In genomic region chr15:32766746-32767471, GRCm38 (mm10) we compare ENCODE assay signal across 19 mouse cellular contexts.
A peak's percentile ranks its signal among the peaks of the same experiment; 100 is the strongest.
DNase-seq lines count a peak whose midpoint lies in the region; ATAC-seq and TF ChIP-seq lines count a peak whose summit lies in the region.
"Had no signal": no experiment of that assay in that cellular context is flagged by ENCODE, and none has a peak within 500 bp of the region (broad histone marks: within the 10 kb centered on the region; RNA-seq: fewer than 3 reads in every experiment).

No protein-coding gene starts in this region.

- no peaks in the 10 kb centered on the region for H3K9me3 ChIP-seq in embryonic facial prominence, embryonic 11.5 days (replicated peaks; ENCODE audit: control insufficient read depth, low read length)
- no peaks in the 10 kb centered on the region for H3K9me3 ChIP-seq in embryonic facial prominence, embryonic 10.5 days
- H3K9me3 ChIP-seq in midbrain, embryonic 12.5 days = no peaks in the 10 kb centered on the region
- H3K9me3 ChIP-seq in midbrain, embryonic 10.5 days (replicated peaks) = no peaks in the 10 kb centered on the region
- H3K9me3 ChIP-seq in forebrain, postnatal 0 days (ENCODE audit: low read length) = no peaks in the 10 kb centered on the region
- no peaks in the 10 kb centered on the region for H3K9me3 ChIP-seq in neural tube, embryonic 12.5 days
- H3K9me3 ChIP-seq: embryonic facial prominence, embryonic 13.5 days; hindbrain, embryonic 15.5 days; limb, embryonic 12.5 days had no signal

- WGBS in embryonic facial prominence, embryonic 11.5 days = 64% methylated on average over 2 of the region's 5 CpGs
- WGBS in embryonic facial prominence, embryonic 10.5 days = 56% methylated on average over 4 of the region's 5 CpGs
- 73% methylated on average over 2 of the region's 5 CpGs for WGBS in midbrain, embryonic 12.5 days
- 58% methylated on average over 4 of the region's 5 CpGs for WGBS in midbrain, embryonic 10.5 days
- WGBS in forebrain, postnatal 0 days = 49% methylated on average over 3 of the region's 5 CpGs
- WGBS in neural tube, embryonic 12.5 days = 51% methylated on average over 4 of the region's 5 CpGs

- no peak overlapping the region for H3K9ac ChIP-seq in embryonic facial prominence, embryonic 11.5 days (replicated peaks; ENCODE audit: low read length)
- H3K9ac ChIP-seq in midbrain, embryonic 12.5 days (replicated peaks) = no peak overlapping the region
- no peak overlapping the region for H3K9ac ChIP-seq in forebrain, postnatal 0 days
- H3K9ac ChIP-seq in neural tube, embryonic 12.5 days = no peak overlapping the region
- H3K9ac ChIP-seq: embryonic facial prominence, embryonic 13.5 days; hindbrain, embryonic 15.5 days; limb, embryonic 12.5 days; liver, postnatal 0 days had no signal

- H3K4me2 ChIP-seq in embryonic facial prominence, embryonic 11.5 days (ENCODE audit: low read depth, low read length) = no peak overlapping the region
- H3K4me2 ChIP-seq in midbrain, embryonic 12.5 days (replicated peaks) = no peak overlapping the region
- H3K4me2 ChIP-seq in forebrain, postnatal 0 days (ENCODE audit: low read depth) = 0 out of 2 replicates have a peak overlapping the region, but pooled peaks have one; percentile 28
- H3K4me2 ChIP-seq in neural tube, embryonic 12.5 days (replicated peaks) = no peak overlapping the region
- H3K4me2 ChIP-seq: embryonic facial prominence, embryonic 13.5 days; heart, embryonic 11.5 days; limb, embryonic 12.5 days; liver, embryonic 11.5 days had no signal

- no peaks in the 10 kb centered on the region for H3K4me1 ChIP-seq in embryonic facial prominence, embryonic 11.5 days (ENCODE audit: control insufficient read depth, insufficient read depth, low read length)
- H3K4me1 ChIP-seq in embryonic facial prominence, embryonic 10.5 days = no peaks in the 10 kb centered on the region; the same call in 1 of the 2 replicates
- H3K4me1 ChIP-seq in midbrain, embryonic 12.5 days = no peaks in the 10 kb centered on the region
- no peaks in the 10 kb centered on the region for H3K4me1 ChIP-seq in midbrain, embryonic 10.5 days
- H3K4me1 ChIP-seq in forebrain, postnatal 0 days (ENCODE audit: insufficient read depth) = no peaks in the 10 kb centered on the region
- H3K4me1 ChIP-seq in neural tube, embryonic 12.5 days = no peaks in the 10 kb centered on the region
- H3K4me1 ChIP-seq: embryonic facial prominence, embryonic 13.5 days; hindbrain, embryonic 15.5 days; limb, embryonic 12.5 days had no signal

- no peaks in the 10 kb centered on the region for H3K36me3 ChIP-seq in embryonic facial prominence, embryonic 11.5 days (replicated peaks; ENCODE audit: control insufficient read depth, insufficient read depth, low read depth, low read length)
- H3K36me3 ChIP-seq in embryonic facial prominence, embryonic 10.5 days (replicated peaks) = no peaks in the 10 kb centered on the region
- H3K36me3 ChIP-seq in midbrain, embryonic 12.5 days = no peaks in the 10 kb centered on the region
- H3K36me3 ChIP-seq in midbrain, embryonic 10.5 days = no peaks in the 10 kb centered on the region
- H3K36me3 ChIP-seq in forebrain, postnatal 0 days (ENCODE audit: insufficient read depth) = no peaks in the 10 kb centered on the region
- no peaks in the 10 kb centered on the region for H3K36me3 ChIP-seq in neural tube, embryonic 12.5 days
- H3K36me3 ChIP-seq: embryonic facial prominence, embryonic 13.5 days; hindbrain, embryonic 15.5 days; limb, embryonic 12.5 days had no signal

- ATAC-seq in embryonic facial prominence, embryonic 11.5 days (replicated peaks; ENCODE audit: insufficient number of reproducible peaks, low FRiP score, low TSS enrichment, low read depth) = peak; percentile 44; the same call in 1 of the 2 replicates
- ATAC-seq in midbrain, embryonic 12.5 days (ENCODE audit: low FRiP score, low read depth) = 0 out of 2 replicates have a peak, but pooled peaks have one; percentile 2
- peak; percentile 25; the same call in 1 of the 2 replicates for ATAC-seq in forebrain, postnatal 0 days
- ATAC-seq in neural tube, embryonic 12.5 days (ENCODE audit: low FRiP score, low read depth) = peak; percentile 44
- ATAC-seq: liver, postnatal 0 days had no signal

- no peaks in the 10 kb centered on the region for H3K27me3 ChIP-seq in embryonic facial prominence, embryonic 11.5 days (ENCODE audit: control insufficient read depth, insufficient read depth, low read length)
- no peaks in the 10 kb centered on the region for H3K27me3 ChIP-seq in embryonic facial prominence, embryonic 10.5 days (replicated peaks; ENCODE audit: low read depth, poor library complexity, severe bottlenecking)
- no peaks in the 10 kb centered on the region for H3K27me3 ChIP-seq in midbrain, embryonic 12.5 days
- H3K27me3 ChIP-seq in midbrain, embryonic 10.5 days (ENCODE audit: low read depth, poor library complexity, severe bottlenecking) = no peaks in the 10 kb centered on the region
- no peaks in the 10 kb centered on the region for H3K27me3 ChIP-seq in forebrain, postnatal 0 days (ENCODE audit: insufficient read depth, low read length)
- no peaks in the 10 kb centered on the region for H3K27me3 ChIP-seq in neural tube, embryonic 12.5 days (replicated peaks)
- H3K27me3 ChIP-seq: embryonic facial prominence, embryonic 13.5 days; hindbrain, embryonic 15.5 days; limb, embryonic 12.5 days had no signal

- DNase-seq in embryonic facial prominence, embryonic 11.5 days (ENCODE audit: low spot score) = no peak
- no peak for DNase-seq in embryonic facial prominence, embryonic 10.5 days (ENCODE audit: low spot score)
- DNase-seq in midbrain, embryonic 10.5 days (ENCODE audit: low spot score) = no peak
- DNase-seq in forebrain, postnatal 0 days = no peak
- DNase-seq in left cerebral cortex, adult 11 months (ENCODE audit: low spot score) = no peak
- DNase-seq in right cerebral cortex, adult 2 months (ENCODE audit: low spot score in 2 of 2) = no peak
- DNase-seq: gastrocnemius, postnatal 14 days; heart, adult 11 months; kidney, postnatal 25 days; layer of hippocampus, postnatal 36 days; liver, postnatal 0 days had no signal

- no peak overlapping the region for H3K4me3 ChIP-seq in embryonic facial prominence, embryonic 11.5 days (ENCODE audit: low read depth, low read length)
- H3K4me3 ChIP-seq in embryonic facial prominence, embryonic 10.5 days = no peak overlapping the region
- H3K4me3 ChIP-seq in midbrain, embryonic 12.5 days = no peak overlapping the region
- H3K4me3 ChIP-seq in midbrain, embryonic 10.5 days = no peak overlapping the region
- no peak overlapping the region for H3K4me3 ChIP-seq in forebrain, postnatal 0 days (ENCODE audit: low read depth, low read length)
- H3K4me3 ChIP-seq in neural tube, embryonic 12.5 days = no peak overlapping the region
- H3K4me3 ChIP-seq: embryonic facial prominence, embryonic 13.5 days; hindbrain, embryonic 15.5 days; layer of hippocampus, adult 2 months; limb, embryonic 12.5 days had no signal

- H3K27ac ChIP-seq in embryonic facial prominence, embryonic 11.5 days (replicated peaks; ENCODE audit: low read depth, low read length) = no peak overlapping the region
- H3K27ac ChIP-seq in embryonic facial prominence, embryonic 10.5 days (replicated peaks) = no peak overlapping the region
- H3K27ac ChIP-seq in midbrain, embryonic 12.5 days (replicated peaks) = no peak overlapping the region
- H3K27ac ChIP-seq in midbrain, embryonic 10.5 days (replicated peaks) = no peak overlapping the region
- no peak overlapping the region for H3K27ac ChIP-seq in forebrain, postnatal 0 days (ENCODE audit: low read depth, low read length)
- H3K27ac ChIP-seq in neural tube, embryonic 12.5 days = no peak overlapping the region
- H3K27ac ChIP-seq: embryonic facial prominence, embryonic 13.5 days; hindbrain, embryonic 15.5 days; layer of hippocampus, adult 2 months; limb, embryonic 12.5 days had no signal

- TF ChIP-seq CTCF in forebrain, postnatal 0 days (IDR thresholded peaks at IDR 0.05; ENCODE audit: low read depth) = no peak
